10 mouse cellular contexts compared by ENCODE assay signal in the genomic region with DNA sequence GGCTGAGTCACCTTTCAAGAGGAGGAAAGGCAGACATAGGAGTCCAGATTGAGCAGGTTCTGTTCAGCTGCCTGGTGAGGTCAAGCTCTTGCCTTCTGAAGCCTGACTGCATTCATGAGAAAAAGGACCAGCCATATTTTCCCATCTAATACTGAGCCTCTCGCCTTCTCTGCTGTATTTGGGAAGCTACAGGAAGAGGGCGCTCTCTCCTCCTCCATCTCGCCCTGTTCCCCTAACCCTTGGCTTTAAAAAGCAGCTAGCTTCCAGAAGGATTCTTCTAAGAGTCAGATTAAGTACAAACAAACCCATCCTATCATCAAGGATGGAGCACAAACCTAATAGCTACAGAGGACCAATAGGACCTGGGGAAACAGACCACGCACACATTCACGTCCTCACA.
A peak's percentile ranks its signal among the peaks of the same experiment; 100 is the strongest.
DNase-seq lines count a peak whose midpoint lies in the region; ATAC-seq and TF ChIP-seq lines count a peak whose summit lies in the region.
"Had no signal": no experiment of that assay in that cellular context is flagged by ENCODE, and none has a peak within 500 bp of the region (broad histone marks: within the 10 kb centered on the region; RNA-seq: fewer than 3 reads in every experiment).

No protein-coding gene starts in this region.

- no peak for TF ChIP-seq EP300 in liver, embryonic 14.5 days (IDR thresholded peaks at IDR 0.05; ENCODE audit: low read depth)

- TF ChIP-seq CTCF in gastrocnemius, adult 2 months (IDR thresholded peaks at IDR 0.05) = peak; percentile 34
- peak; percentile 24; the same call in 1 of the 2 replicates for TF ChIP-seq CTCF in liver, embryonic 14.5 days (IDR thresholded peaks at IDR 0.05; ENCODE audit: low read depth)
- peak; percentile 11; the same call in 1 of the 2 replicates for TF ChIP-seq CTCF in embryonic fibroblast, embryonic 13.5 days (IDR thresholded peaks at IDR 0.05; ENCODE audit: borderline replicate concordance, insufficient read depth, low read length)

- ATAC-seq in liver, embryonic 14.5 days (ENCODE audit: insufficient read depth) = no peak
- ATAC-seq in liver, embryonic 12.5 days = no peak
- no peak for ATAC-seq in activated CD4-positive, CD25-positive, alpha-beta regulatory T cell, adult 4 months

- H3K27ac ChIP-seq in gastrocnemius, adult 2 months = no peak overlapping the region
- H3K27ac ChIP-seq in liver, embryonic 14.5 days = no peak overlapping the region
- no peak overlapping the region for H3K27ac ChIP-seq in liver, embryonic 12.5 days
- H3K27ac ChIP-seq in embryonic fibroblast, embryonic 13.5 days (ENCODE audit: insufficient read depth, low read length) = no peak overlapping the region

- no peak overlapping the region for H3K4me2 ChIP-seq in liver, embryonic 14.5 days (ENCODE audit: low read depth)
- H3K4me2 ChIP-seq in liver, embryonic 12.5 days = no peak overlapping the region

- intact Hi-C loops in gastrocnemius, adult 2 months (cut with DNase I) = no loop called here

- 26% methylated on average over 5 of the region's 5 CpGs for WGBS in liver, embryonic 14.5 days (ENCODE audit: insufficient replicate concordance)
- WGBS in liver, embryonic 12.5 days (ENCODE audit: insufficient replicate concordance) = 29% methylated on average over 5 of the region's 5 CpGs

- H3K27me3 ChIP-seq in liver, embryonic 14.5 days (ENCODE audit: control insufficient read depth, insufficient read depth, low read length) = peaks cover 4% of the 10 kb centered on the region; the same call in 1 of the 2 replicates
- H3K27me3 ChIP-seq in liver, embryonic 12.5 days (replicated peaks) = peaks cover 14% of the 10 kb centered on the region

- no peak overlapping the region for H3K9ac ChIP-seq in liver, embryonic 14.5 days (replicated peaks)
- H3K9ac ChIP-seq in liver, embryonic 12.5 days = no peak overlapping the region

- TF ChIP-seq POLR2A in embryonic fibroblast, embryonic 13.5 days (IDR thresholded peaks at IDR 0.05; ENCODE audit: low read depth, low read length) = no peak

- H3K4me1 ChIP-seq in liver, embryonic 14.5 days (replicated peaks; ENCODE audit: control insufficient read depth in 2 of 2, insufficient read depth in 2 of 2, low read length in 1 of 2) = no peaks in the 10 kb centered on the region
- no peaks in the 10 kb centered on the region for H3K4me1 ChIP-seq in liver, embryonic 12.5 days
- H3K4me1 ChIP-seq in embryonic fibroblast, embryonic 13.5 days (ENCODE audit: control insufficient read depth, insufficient read depth, low read length) = no peaks in the 10 kb centered on the region

- no peak for DNase-seq in gastrocnemius, adult 2 months
- no peak for DNase-seq in gastrocnemius, postnatal 10 days
- DNase-seq in liver, embryonic 14.5 days (ENCODE audit: low read depth in 3 of 3, low spot score in 3 of 3) = no peak
- DNase-seq in ES-CJ7 (ENCODE audit: low read depth, low spot score) = peak; percentile 44
- no peak for DNase-seq in right cerebral cortex, adult 18-20 months
- DNase-seq: right cerebral cortex, postnatal 14 days had no signal

- no peaks in the 10 kb centered on the region for H3K36me3 ChIP-seq in liver, embryonic 14.5 days (replicated peaks; ENCODE audit: control insufficient read depth, insufficient read depth, low read depth)
- no peaks in the 10 kb centered on the region for H3K36me3 ChIP-seq in liver, embryonic 12.5 days

- H3K9me3 ChIP-seq in liver, embryonic 14.5 days (ENCODE audit: control insufficient read depth, low read length) = no peaks in the 10 kb centered on the region
- no peaks in the 10 kb centered on the region for H3K9me3 ChIP-seq in liver, embryonic 12.5 days (replicated peaks)

- no peak overlapping the region for H3K4me3 ChIP-seq in gastrocnemius, adult 2 months
- H3K4me3 ChIP-seq in liver, embryonic 14.5 days (ENCODE audit: insufficient read depth in 1 of 2, low read depth in 2 of 2, low read length in 2 of 2) = no peak overlapping the region
- no peak overlapping the region for H3K4me3 ChIP-seq in liver, embryonic 12.5 days
- no peak overlapping the region for H3K4me3 ChIP-seq in embryonic fibroblast, embryonic 13.5 days (ENCODE audit: insufficient read depth, low read length)
- H3K4me3 ChIP-seq: myocyte had no signal
